Mouse (Mus musculus) cerebellum, adult 18-20 months (tissue): ENCODE measurements around the gene Nfil3.

Experiments used
- DNase-seq, 2 experiments: peaks; one replicate each; pipeline ENCODE4 v3.0.0; 2021

Nfil3 gene

GRCm38 (mm10) chr13:52981441-52982281 lies 788 bp upstream of the Nfil3 start:
- DNase-seq = peak; percentile 65 to 69

- peak; percentile 84 to 91 for DNase-seq
Measured at GRCm38 (mm10) chr13:52980211-52980950, 492 bp downstream of the Nfil3 start.

- peak; percentile 31 to 38 for DNase-seq
Measured at GRCm38 (mm10) chr13:52979331-52980051, 1.4 kb downstream of the Nfil3 start.

DNA sequence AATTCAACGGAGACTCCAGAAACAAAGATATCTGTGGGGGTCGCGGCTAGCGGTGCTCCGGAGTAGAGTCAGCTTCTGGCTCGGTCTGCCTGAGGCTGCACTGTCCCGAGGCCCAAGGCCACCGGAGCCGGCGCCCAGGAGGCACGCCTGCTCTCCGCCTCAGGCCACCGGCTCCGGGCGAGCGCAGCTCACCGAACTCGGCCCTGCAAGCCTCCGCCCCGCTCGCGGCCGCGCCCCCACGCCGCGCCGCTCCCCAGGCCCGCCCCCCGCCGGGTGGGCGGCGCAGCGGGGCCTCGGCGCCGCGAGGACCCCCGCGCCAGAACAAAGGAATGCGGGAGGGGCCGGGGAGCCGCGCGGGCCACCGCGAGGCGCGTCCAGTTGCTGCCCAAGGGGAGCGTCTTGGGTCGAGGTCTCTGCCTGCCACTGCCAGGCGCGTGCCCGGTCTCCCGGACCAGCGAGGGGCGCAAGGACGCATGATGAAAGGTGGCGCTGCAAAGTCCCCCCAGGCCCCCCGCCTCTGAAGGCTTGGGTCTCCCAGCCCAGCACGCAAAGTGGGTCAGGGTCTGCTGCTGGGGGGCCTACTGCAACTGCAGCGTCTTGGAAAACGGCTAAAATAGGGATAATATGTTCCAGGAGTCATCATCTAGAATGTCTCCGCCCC lies 2.4 kb downstream of the Nfil3 start:
- DNase-seq = peak; percentile 33 to 57

DNA sequence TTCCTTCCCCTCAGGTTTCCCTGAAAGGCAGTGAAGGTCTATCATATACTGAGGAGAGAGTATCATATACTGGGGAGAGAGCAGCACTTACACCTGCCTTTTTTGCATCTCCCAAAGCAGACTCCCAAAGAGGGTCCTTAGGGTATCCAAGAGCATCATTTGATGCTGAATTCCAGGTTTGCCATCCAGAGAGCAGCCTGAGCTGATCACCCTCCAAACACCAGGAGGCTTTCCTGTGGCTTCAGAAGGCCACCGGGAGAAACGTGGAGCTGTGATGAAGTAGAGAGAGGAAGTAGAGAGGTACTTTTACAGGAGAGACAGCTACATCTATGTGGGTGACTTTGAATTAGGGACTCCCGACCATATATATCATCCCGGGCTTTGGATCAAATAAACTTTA lies 3.1 kb downstream of the Nfil3 start:
- DNase-seq = no peak

DNA sequence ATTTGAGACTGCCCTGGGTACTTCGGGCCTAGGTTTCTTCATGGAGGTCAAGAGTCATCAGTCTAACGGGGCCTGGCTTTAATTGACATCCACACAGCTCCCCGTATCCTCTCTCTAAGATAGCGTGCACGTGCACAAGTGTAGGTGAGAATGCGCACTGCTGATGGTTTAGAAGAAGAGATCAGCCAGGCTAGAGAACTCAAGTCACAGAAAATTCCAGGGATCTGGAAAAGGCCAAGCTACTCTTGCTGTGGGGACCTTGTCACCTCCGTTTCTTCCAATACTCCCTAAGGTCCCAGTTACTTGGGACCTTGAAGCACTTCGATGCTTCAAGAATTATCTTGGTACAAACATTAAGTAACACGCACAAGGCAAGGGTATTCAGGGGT lies 3.7 kb downstream of the Nfil3 start:
- no peak for DNase-seq

DNA sequence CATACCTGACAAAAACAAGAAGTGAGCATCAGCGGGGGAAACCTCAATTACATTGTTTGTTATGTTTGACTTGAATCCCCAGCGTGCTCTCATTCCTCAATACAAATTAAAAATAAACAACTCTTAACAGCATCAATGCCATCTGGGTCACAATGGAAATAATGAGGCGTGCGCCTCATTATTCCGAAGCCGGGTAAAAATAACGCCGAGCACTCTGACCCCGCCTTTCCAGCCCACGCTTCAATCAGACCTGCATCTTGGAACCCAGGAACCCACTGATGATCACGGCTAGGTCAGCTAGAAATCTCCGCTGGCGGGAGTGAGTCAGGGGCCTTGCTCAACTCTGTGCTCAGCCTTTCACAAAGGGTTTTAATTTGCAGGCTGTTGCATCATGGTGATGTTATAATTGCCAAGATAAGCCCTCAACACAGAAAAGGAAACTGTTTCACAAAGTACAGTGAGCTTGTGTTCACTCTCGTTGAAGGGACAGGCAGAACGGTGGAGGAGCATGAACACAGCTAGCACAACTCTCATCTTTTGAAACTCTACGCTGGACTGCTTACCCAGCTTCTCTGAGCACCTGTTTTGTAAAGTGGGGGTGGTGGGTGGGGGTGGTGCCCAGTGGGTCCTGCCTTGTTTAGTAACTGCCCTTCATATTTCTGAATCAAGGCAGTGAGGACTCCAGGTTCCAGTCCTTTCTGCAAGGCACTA lies 4.2 kb downstream of the Nfil3 start:
- DNase-seq = no peak

GRCm38 (mm10) chr13:52976130-52976509 lies 4.8 kb downstream of the Nfil3 start:
- no peak for DNase-seq

- peak; percentile 22 to 32 for DNase-seq
Measured at GRCm38 (mm10) chr13:52974676-52975075, 6.2 kb downstream of the Nfil3 start.

DNA sequence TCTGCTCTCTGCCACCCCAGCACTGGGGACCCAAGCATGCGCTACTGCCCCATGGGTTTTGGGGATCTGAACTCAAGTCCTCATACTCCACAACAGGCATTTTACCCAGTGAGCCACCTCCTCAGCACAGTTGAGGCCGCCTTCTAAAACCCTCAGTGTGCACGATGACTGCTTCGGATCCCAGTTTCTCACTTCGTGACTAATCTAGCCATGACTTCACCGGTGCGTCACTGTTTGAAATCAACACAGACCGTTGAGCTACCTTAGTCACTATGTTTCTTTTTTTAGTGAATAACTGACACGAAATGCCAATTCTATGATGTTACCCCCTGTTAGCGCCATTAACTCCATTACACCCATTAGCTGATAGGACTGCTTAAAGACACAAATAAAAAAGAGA lies 7.4 kb downstream of the Nfil3 start:
- no peak for DNase-seq

- DNase-seq = no peak
Measured at GRCm38 (mm10) chr13:52972626-52973025, 8.2 kb downstream of the Nfil3 start.

- no peak for DNase-seq
Measured at GRCm38 (mm10) chr13:52970876-52971275, 10.0 kb downstream of the Nfil3 start.

GRCm38 (mm10) chr13:52962922-52963321 lies 18.0 kb downstream of the Nfil3 start:
- DNase-seq = no peak

GRCm38 (mm10) chr13:52962361-52962760 lies 18.5 kb downstream of the Nfil3 start:
- no peak for DNase-seq

DNA sequence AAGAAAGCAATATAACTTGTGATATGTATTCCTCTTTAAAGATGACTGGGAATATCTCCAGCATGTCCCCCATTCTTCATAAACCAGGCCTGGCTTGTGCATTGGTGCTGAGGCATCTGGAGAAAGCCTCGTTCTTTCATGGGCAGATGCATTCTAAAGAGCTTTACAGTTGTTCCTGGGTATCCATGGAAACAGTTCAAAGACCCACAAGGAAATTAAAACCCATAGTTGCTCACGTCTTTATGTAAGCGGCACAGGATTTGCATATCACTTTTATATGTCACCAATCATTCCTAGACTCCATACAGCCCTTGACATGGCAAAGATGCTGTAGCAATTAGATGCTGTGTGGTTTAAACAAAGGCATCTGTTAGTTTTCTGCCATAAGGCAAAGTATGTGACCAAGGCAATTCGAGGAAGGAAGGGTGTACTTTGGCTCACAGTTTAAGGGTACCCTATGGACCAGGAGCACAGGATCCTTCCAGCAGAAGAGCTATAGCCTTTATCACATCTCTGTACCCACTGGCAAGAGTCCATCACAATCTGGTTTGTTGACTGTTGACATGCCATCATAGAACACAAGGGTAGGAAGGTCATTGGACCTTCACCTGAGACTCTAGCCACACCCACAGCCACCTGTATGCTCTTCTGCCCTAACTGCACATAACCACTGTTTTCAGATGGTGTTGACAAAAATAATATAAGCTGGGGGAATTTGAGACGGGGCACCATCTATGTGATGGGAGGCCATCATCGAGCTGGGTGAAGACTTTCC lies 26.9 kb downstream of the Nfil3 start:
- no peak for DNase-seq

DNA sequence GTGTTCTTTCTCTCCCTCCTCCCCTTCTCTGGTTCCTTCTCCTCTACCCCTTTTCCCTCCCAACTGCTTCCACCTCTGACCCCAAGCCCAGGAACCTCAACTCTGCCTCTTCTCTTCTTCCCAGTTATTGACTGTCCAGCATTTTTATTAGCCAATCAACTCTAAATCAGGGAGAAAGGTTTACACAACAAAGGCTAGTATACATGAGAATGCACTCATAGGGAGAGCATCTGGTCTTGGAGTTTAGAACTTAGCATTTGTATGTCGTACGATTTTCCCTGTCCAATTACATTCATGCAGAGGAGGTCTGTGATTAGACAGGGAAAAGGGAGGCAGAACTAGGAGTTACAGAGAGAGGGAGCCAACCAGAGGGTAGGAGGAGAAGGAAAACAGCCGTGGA lies 31.7 kb downstream of the Nfil3 start:
- DNase-seq = no peak

DNA sequence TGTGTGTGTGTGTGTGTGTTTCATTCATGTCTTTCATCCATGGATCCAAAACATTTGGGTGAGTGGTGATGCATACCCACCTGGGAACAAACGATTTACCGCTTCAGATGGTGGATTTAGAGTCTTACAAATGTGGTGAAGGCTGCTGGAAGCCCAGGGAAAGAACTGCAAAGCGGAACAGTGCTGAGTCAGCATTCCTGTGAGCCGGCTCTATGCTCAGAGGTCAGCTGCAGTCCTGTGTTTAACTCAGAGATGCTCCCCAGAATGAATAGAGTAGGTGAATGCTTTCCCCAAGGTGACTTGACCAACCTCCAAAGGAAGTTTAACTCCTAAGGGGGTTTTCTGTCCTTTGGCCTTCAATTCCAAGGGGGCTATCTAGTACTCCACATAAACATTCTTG lies 33.3 kb downstream of the Nfil3 start:
- no peak for DNase-seq

GRCm38 (mm10) chr13:52945769-52946168 lies 35.1 kb downstream of the Nfil3 start:
- no peak for DNase-seq

DNA sequence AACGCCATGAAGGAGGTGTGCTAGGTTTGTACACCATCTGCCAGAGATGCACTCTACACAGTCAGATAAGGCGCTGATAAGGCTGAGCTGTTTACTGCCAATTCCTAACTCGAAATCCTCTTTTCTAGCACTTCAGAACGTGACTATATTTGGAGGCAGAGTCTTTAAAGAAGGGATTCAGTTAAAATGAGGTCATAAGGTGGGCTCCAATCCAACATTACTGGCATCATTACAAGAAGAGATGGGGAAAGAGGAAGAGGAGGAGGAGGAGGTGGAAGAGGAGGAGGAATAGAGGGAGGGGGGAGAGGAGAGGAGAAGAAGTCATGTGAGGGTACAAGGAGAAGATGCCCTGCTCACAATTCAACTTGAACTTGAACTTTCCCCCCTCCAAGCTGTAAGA lies 36.8 kb downstream of the Nfil3 start:
- no peak for DNase-seq

- no peak for DNase-seq
Measured at GRCm38 (mm10) chr13:52942876-52943388, 37.9 kb downstream of the Nfil3 start.

GRCm38 (mm10) chr13:52940956-52941355 lies 39.9 kb downstream of the Nfil3 start:
- DNase-seq = no peak
